18 mouse cellular contexts compared by ENCODE assay signal in the genomic region with DNA sequence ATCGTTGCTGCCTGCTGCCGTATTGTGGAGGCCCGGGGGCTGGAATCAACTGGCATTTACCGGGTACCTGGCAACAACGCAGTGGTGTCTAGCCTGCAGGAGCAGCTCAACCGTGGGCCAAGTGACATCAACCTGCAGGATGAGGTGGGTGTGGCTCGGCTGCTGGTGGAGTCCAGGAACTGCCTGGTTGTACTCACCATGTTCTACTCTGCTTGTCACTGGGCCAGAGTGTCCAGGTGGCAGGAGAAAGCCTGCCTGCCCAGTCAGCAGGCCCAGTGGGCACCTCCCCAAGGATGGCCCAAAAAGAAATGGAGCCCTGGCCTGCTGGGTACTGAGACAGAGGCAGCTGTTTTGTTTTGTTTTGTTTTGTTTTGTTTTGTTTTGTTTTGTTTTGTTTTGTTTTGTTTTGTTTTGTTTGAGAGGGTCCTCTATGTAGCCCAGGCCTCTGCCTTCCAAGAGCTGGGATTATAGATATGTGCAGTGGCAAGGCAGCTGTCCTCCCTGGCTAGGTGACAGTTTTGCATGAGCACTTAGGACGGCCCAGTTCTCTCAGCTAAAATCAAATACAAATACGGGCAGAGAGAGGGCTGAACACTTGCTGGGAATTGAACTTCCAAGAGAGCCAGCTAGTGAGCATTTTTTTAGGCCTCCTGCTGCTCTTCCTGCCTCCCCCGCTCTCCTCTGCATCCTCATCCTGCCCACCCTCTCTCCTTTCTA. TPM values are rescaled to one million over a fixed set of nuclear protein-coding genes. Genes with fewer than 3 reads are reported as not detected.
DNase-seq lines count a peak whose midpoint lies in the region; ATAC-seq and TF ChIP-seq lines count a peak whose summit lies in the region.
"Had no signal": no experiment of that assay in that cellular context is flagged by ENCODE, and none has a peak within 500 bp of the region (broad histone marks: within the 10 kb centered on the region; RNA-seq: fewer than 3 reads in every experiment).

No protein-coding gene starts in this region.

- no peak overlapping the region for H3K4me3 ChIP-seq in thymus, adult 2 months (ENCODE audit: control insufficient read depth, insufficient read depth, low read length)
- H3K4me3 ChIP-seq: heart, embryonic 15.5 days; liver, embryonic 13.5 days had no signal

- no peak overlapping the region for H3K27ac ChIP-seq in thymus, adult 2 months (ENCODE audit: control insufficient read depth, insufficient read depth, low read length)
- H3K27ac ChIP-seq: heart, embryonic 15.5 days; hindbrain, embryonic 14.5 days; liver, embryonic 13.5 days had no signal

- intact Hi-C loops in left cerebral cortex, postnatal 36 days (cut with DNase I) = loop anchor here (5.0 kb wide), 1 partner anchor 104 kb away; a partner anchor contains a TSS

- no peak for TF ChIP-seq POLR2A in thymus, adult 2 months (IDR thresholded peaks at IDR 0.05; ENCODE audit: control insufficient read depth, extremely low read depth, insufficient read depth, low read length, poor library complexity)

- no peaks in the 10 kb centered on the region for H3K27me3 ChIP-seq in thymus, adult 2 months (ENCODE audit: control insufficient read depth, insufficient read depth, low read length)
- H3K27me3 ChIP-seq: heart, embryonic 15.5 days; liver, embryonic 13.5 days had no signal

- H3K36me3 ChIP-seq in thymus, adult 2 months (ENCODE audit: control insufficient read depth, insufficient read depth, low read length) = no peaks in the 10 kb centered on the region

- DNase-seq in gastrocnemius, adult 18-20 months (ENCODE audit: low spot score) = peak; percentile 45
- DNase-seq in gastrocnemius, postnatal 4 days (ENCODE audit: low spot score in 2 of 2) = no peak
- peak; percentile 31 to 42 for DNase-seq in left cerebral cortex, postnatal 36 days (ENCODE audit: low spot score in 2 of 2)
- DNase-seq in left cerebral cortex, adult 11 months (ENCODE audit: low spot score) = no peak
- DNase-seq in cerebellum, adult 11 months = peak; percentile 90
- peak; percentile 92 to 95 for DNase-seq in cerebellum, postnatal 25 days
- no peak for DNase-seq in thymus, adult 2 months
- DNase-seq: adrenal gland, adult 8-10 months; kidney, adult 18-20 months; liver, embryonic 13.5 days; lung, postnatal 10 days had no signal

- ATAC-seq in activated CD4-positive, CD25-positive, alpha-beta regulatory T cell, adult 4 months = no peak

- no peak for TF ChIP-seq CTCF in thymus, adult 2 months (IDR thresholded peaks at IDR 0.05; ENCODE audit: borderline replicate concordance, control insufficient read depth, extremely low read depth, insufficient read depth, low read length, poor library complexity)

- WGBS in thymus, adult 2 months = 93% methylated on average over 10 of the region's 10 CpGs

- no peaks in the 10 kb centered on the region for H3K4me1 ChIP-seq in thymus, adult 2 months (replicated peaks; ENCODE audit: control insufficient read depth, insufficient read depth, low read length)
- H3K4me1 ChIP-seq: heart, embryonic 15.5 days had no signal

RNA-seq across cellular contexts. Expression of a gene that starts 33.5 kb away (rescaled TPM):
- not detected for total RNA-seq in gastrocnemius, adult 18-20 months (2021)
- total RNA-seq in gastrocnemius, postnatal 4 days (2021) = not detected
- under 1 TPM; 0.22 to 0.48 TPM for total RNA-seq in left cerebral cortex, postnatal 36 days (2021)
- not detected in 2 replicates for polyA plus RNA-seq in thymus, adult 2 months (2012; rRNA removed)
- not detected for polyA plus RNA-seq in activated CD4-positive, CD25-positive, alpha-beta regulatory T cell, adult 4 months (2017; shearing (Covaris generic))
- total RNA-seq: left cerebral cortex, postnatal 25 days; megakaryocyte-erythroid progenitor cell, adult 5-6 weeks had no signal
- polyA plus RNA-seq: neural tube, embryonic 11.5 days; spleen, adult 2 months had no signal

RNA-seq across cellular contexts. Expression of a gene that starts 51.3 kb away (rescaled TPM):
- total RNA-seq in gastrocnemius, adult 18-20 months (2021) = 1 to 10 TPM; 4.8 to 7.5 TPM
- total RNA-seq in gastrocnemius, postnatal 4 days (2021) = 10 to 100 TPM; 29.9 to 30.9 TPM
- 10 to 100 TPM; 68.0 to 74.4 TPM for total RNA-seq in left cerebral cortex, postnatal 36 days (2021)
- polyA plus RNA-seq in thymus, adult 2 months (2012; rRNA removed) = 13.3 and 18.0 TPM in 2 replicates
- polyA plus RNA-seq in activated CD4-positive, CD25-positive, alpha-beta regulatory T cell, adult 4 months (2017; shearing (Covaris generic)) = not detected

Comparison
In these comparisons a context has a peak if more than half of its experiments do, and no peak if none do; other contexts are left out.
1. DNase-seq: peak in gastrocnemius, adult 18-20 months (single experiment), left cerebral cortex, postnatal 36 days (2 of 2), cerebellum, adult 11 months (single experiment) and cerebellum, postnatal 25 days (2 of 2); none in gastrocnemius, postnatal 4 days (0 of 2), left cerebral cortex, adult 11 months (single experiment) and thymus, adult 2 months (single experiment).